Mouse (Mus musculus): Measurements from ENCODE around the gene Epsti1.

Epsti1 gene

DNA sequence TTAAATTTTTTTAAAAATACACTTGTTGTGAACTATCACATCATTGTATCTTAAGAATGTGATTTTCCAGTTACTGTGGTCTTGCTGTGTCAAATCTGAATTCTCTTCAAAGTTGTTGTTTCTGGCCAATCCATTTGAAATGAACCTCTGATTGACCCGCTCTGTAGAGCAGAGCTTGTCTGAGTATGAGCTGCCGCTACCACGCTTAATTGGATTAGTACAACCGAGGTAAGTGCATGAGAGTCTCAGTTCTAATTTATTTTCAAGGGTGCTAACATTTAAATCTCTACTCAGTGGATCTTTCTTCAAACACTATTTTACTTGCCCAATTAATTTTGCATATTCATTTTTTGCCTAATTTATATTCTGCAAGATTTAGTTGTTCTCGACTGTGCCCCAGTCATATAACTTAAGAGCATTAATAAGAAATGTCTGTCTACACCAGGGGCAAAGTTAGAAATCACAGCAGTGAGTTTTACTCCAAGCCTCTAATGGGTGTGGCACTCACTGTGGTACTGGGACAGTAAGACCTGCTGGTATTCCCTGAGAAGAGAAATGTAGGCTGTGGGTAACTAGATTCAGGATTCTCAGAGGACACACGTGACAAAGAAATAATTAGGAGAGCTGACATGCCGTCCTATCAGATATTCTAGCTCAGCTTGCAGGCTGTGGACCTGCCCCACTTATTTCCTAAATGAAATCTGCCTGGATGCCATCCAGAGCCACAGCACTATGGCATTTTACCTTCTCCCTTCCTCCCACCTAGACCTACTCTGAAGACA, 111.7 kb downstream of the Epsti1 start:
- no peak for DNase-seq (ENCODE audit: low spot score)

GRCm38 (mm10) chr14:78016398-78016797, 112.4 kb downstream of the Epsti1 start:
- no peak for DNase-seq (ENCODE audit: low spot score)

DNA sequence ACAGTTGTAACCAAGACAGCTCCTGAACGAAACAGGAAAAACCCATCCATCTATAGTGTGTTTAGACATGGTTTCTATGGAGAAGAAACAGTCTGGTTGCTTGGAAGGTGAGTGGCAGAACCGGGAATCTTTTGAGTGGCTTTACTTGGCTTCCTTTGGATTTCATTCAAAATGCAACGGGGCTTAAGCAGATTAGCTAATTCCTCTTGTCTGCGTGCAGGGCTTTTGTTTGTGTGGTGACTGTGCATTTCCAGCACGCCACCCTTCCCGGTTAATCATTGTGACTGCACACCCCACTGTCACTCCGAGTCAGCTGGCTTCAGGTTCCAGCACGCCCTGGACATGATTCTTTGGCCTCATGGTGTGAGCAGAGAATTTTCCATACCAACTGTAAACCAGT, 115.9 kb downstream of the Epsti1 start:
- no peak for DNase-seq (ENCODE audit: low spot score)

GRCm38 (mm10) chr14:78038876-78039275, 134.8 kb downstream of the Epsti1 start:
- DNase-seq (ENCODE audit: low spot score): no peak

GRCm38 (mm10) chr14:78040643-78041042, 136.6 kb downstream of the Epsti1 start:
- DNase-seq (ENCODE audit: low spot score): no peak

DNA sequence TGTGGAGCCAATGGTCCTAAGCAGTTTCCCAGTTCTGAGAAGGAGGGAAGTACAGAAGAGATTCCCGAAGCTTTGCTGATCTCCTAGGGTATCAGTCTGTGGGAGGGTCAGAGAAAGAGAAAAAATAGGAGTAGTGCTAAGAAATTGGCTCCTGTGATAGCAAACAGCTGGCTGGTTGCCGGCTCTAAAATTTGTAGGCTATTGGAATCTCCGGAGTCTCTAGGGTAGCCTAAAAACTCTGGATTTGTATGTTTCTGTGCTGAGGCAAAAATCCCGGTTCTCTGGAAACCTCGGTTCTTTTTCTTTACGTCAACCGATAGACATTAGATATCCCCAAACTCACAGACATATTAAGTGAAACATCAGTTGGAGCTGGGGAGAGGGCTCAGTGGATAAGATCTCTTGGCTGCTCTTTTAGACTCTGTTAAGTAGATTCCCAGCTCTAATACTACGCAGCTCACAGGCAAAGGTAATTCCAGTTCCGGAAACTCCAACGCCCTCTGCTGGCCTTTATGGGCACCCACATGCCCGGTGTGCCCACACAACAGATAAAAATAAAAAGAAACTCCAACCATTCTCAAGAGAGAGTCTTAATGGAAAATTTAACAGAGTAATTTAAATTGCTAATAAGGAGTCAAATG, 138.0 kb downstream of the Epsti1 start:
- DNase-seq (ENCODE audit: low spot score): no peak

DNA sequence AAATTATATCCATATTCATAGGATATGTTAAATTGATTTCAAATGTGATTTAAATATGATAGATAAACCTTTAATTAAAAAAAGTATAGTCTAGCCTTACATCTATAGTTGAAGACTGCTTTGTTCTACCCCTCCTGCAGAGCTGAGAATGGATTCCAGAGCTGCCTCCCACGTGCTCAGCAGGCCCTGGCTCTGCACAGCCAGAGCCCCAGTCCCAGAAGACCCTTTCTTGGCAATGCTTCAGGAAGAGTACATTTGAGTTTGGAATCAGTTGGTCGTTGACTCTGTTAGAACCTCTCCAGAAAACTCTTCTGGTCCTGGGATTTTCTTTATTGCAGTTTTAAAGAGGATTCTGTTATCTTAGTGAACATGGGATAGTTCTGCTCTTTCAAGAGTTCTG, 139.0 kb downstream of the Epsti1 start:
- no peak for DNase-seq (ENCODE audit: low spot score)

- DNase-seq (ENCODE audit: low spot score): no peak
Observed at GRCm38 (mm10) chr14:78048258-78048657, 144.2 kb downstream of the Epsti1 start.

GRCm38 (mm10) chr14:78048674-78049073, 144.6 kb downstream of the Epsti1 start:
- DNase-seq (ENCODE audit: low spot score): no peak
